ENCODE assay signal across 15 mouse cellular contexts in genomic region chr13:5778443-5779171, GRCm38 (mm10).
DNase-seq lines count a peak whose midpoint lies in the region; ATAC-seq and TF ChIP-seq lines count a peak whose summit lies in the region.
"Had no signal": no experiment of that assay in that cellular context is flagged by ENCODE, and none has a peak within 500 bp of the region (broad histone marks: within the 10 kb centered on the region; RNA-seq: fewer than 3 reads in every experiment).

No protein-coding gene starts in this region.

- TF ChIP-seq CTCF in hindbrain, postnatal 0 days (IDR thresholded peaks at IDR 0.05; ENCODE audit: low read depth), result no peak

- 0 out of 2 replicates have a peak overlapping the region, but pooled peaks have one; percentile 21 for H3K4me2 ChIP-seq in hindbrain, postnatal 0 days (ENCODE audit: low read depth, low read length)
- H3K4me2 ChIP-seq in hindbrain, embryonic 14.5 days (replicated peaks), result no peak overlapping the region
- H3K4me2 ChIP-seq: limb, embryonic 13.5 days; lung, embryonic 14.5 days; midbrain, embryonic 12.5 days; neural tube, embryonic 13.5 days had no signal

- H3K27me3 ChIP-seq in hindbrain, postnatal 0 days (ENCODE audit: insufficient read depth, low read length), result no peaks in the 10 kb centered on the region
- H3K27me3 ChIP-seq in hindbrain, embryonic 14.5 days (ENCODE audit: control insufficient read depth, insufficient read depth, low read length), result no peaks in the 10 kb centered on the region
- no peaks in the 10 kb centered on the region for H3K27me3 ChIP-seq in megakaryocyte, embryonic 14.5 days (replicated peaks)
- H3K27me3 ChIP-seq: limb, embryonic 13.5 days; midbrain, embryonic 12.5 days; neural tube, embryonic 13.5 days had no signal

- WGBS in hindbrain, postnatal 0 days, result 65% methylated on average over 5 of the region's 5 CpGs
- WGBS in hindbrain, embryonic 14.5 days, result 72% methylated on average over 5 of the region's 5 CpGs

- H3K4me1 ChIP-seq in hindbrain, postnatal 0 days (ENCODE audit: insufficient read depth, low read length), result no peaks in the 10 kb centered on the region
- no peaks in the 10 kb centered on the region for H3K4me1 ChIP-seq in hindbrain, embryonic 14.5 days (replicated peaks; ENCODE audit: control insufficient read depth, insufficient read depth, low read length)
- H3K4me1 ChIP-seq in megakaryocyte, embryonic 14.5 days, result peaks cover 17% of the 10 kb centered on the region
- H3K4me1 ChIP-seq: limb, embryonic 13.5 days; midbrain, embryonic 12.5 days; neural tube, embryonic 13.5 days had no signal

- H3K9ac ChIP-seq in hindbrain, postnatal 0 days (replicated peaks; ENCODE audit: low read length), result no peak overlapping the region
- no peak overlapping the region for H3K9ac ChIP-seq in hindbrain, embryonic 14.5 days
- H3K9ac ChIP-seq: limb, embryonic 13.5 days; lung, embryonic 14.5 days; midbrain, embryonic 12.5 days; neural tube, embryonic 13.5 days had no signal

- no peak for ATAC-seq in hindbrain, postnatal 0 days
- no peak for ATAC-seq in hindbrain, embryonic 14.5 days (ENCODE audit: low FRiP score)
- ATAC-seq in activated CD4-positive, CD25-positive, alpha-beta regulatory T cell, adult 4 months, result peak; percentile 28

- DNase-seq in hindbrain, postnatal 0 days (ENCODE audit: low spot score), result peak; percentile 2
- DNase-seq in hindbrain, embryonic 14.5 days (ENCODE audit: low spot score), result no peak
- peak; percentile 48 for DNase-seq in CD4-positive helper T cell, adult 2 months (ENCODE audit: low read depth, low spot score)
- DNase-seq in spleen, postnatal 4 days (ENCODE audit: low spot score in 2 of 2), result no peak
- no peak for DNase-seq in adrenal gland, postnatal 25 days
- DNase-seq in neural tube, embryonic 10.5 days (ENCODE audit: extremely low spot score, low spot score), result no peak
- DNase-seq: heart, postnatal 14 days; kidney, adult 18-20 months; kidney, postnatal 4 days had no signal

- H3K4me3 ChIP-seq in hindbrain, postnatal 0 days (ENCODE audit: low read length), result no peak overlapping the region
- no peak overlapping the region for H3K4me3 ChIP-seq in hindbrain, embryonic 14.5 days (replicated peaks; ENCODE audit: low read length)
- H3K4me3 ChIP-seq in megakaryocyte, embryonic 14.5 days (replicated peaks), result peak overlapping the region; percentile 64
- H3K4me3 ChIP-seq: limb, embryonic 13.5 days; midbrain, embryonic 12.5 days; neural tube, embryonic 13.5 days had no signal

- no peak overlapping the region for H3K27ac ChIP-seq in hindbrain, postnatal 0 days
- no peak overlapping the region for H3K27ac ChIP-seq in hindbrain, embryonic 14.5 days
- H3K27ac ChIP-seq: limb, embryonic 13.5 days; midbrain, embryonic 12.5 days; neural tube, embryonic 13.5 days had no signal

- no peaks in the 10 kb centered on the region for H3K9me3 ChIP-seq in hindbrain, postnatal 0 days (ENCODE audit: low read length)
- no peaks in the 10 kb centered on the region for H3K9me3 ChIP-seq in hindbrain, embryonic 14.5 days (ENCODE audit: control insufficient read depth, low read length)
- no peaks in the 10 kb centered on the region for H3K9me3 ChIP-seq in megakaryocyte, embryonic 14.5 days
- H3K9me3 ChIP-seq: limb, embryonic 13.5 days; midbrain, embryonic 12.5 days; neural tube, embryonic 13.5 days had no signal

- no peaks in the 10 kb centered on the region for H3K36me3 ChIP-seq in hindbrain, postnatal 0 days (ENCODE audit: insufficient read depth, low read length)
- H3K36me3 ChIP-seq in hindbrain, embryonic 14.5 days (replicated peaks; ENCODE audit: control insufficient read depth, insufficient read depth), result no peaks in the 10 kb centered on the region
- no peaks in the 10 kb centered on the region for H3K36me3 ChIP-seq in megakaryocyte, embryonic 14.5 days (replicated peaks; ENCODE audit: low read length)
- H3K36me3 ChIP-seq: limb, embryonic 13.5 days; midbrain, embryonic 12.5 days; neural tube, embryonic 13.5 days had no signal

Comparison
In these comparisons a context has a peak if more than half of its experiments do, and no peak if none do; other contexts are left out.
1. DNase-seq: peak in hindbrain, postnatal 0 days (single experiment) and CD4-positive helper T cell, adult 2 months (single experiment); none in hindbrain, embryonic 14.5 days (single experiment), spleen, postnatal 4 days (0 of 2), adrenal gland, postnatal 25 days (single experiment) and neural tube, embryonic 10.5 days (single experiment).